Mouse (Mus musculus): ENCODE measurements at regions not wholly inside any gene's neighbourhood (a gene's known extent, or its start where the extent isn't known, plus 50 kb on each side); places are given as distances from the start of the nearest gene placed in this dataset.
"Not testable (repeated sequence)": the region's sequence is repeated elsewhere in the genome, so short reads cannot be mapped to it uniquely, and the experiment has no call there.

GRCm38 (mm10) chr1:94582526-94582925, 530.2 kb upstream of the Pdcd1 start:
- no peak for DNase-seq (ENCODE audit: low read depth, low spot score)

DNA sequence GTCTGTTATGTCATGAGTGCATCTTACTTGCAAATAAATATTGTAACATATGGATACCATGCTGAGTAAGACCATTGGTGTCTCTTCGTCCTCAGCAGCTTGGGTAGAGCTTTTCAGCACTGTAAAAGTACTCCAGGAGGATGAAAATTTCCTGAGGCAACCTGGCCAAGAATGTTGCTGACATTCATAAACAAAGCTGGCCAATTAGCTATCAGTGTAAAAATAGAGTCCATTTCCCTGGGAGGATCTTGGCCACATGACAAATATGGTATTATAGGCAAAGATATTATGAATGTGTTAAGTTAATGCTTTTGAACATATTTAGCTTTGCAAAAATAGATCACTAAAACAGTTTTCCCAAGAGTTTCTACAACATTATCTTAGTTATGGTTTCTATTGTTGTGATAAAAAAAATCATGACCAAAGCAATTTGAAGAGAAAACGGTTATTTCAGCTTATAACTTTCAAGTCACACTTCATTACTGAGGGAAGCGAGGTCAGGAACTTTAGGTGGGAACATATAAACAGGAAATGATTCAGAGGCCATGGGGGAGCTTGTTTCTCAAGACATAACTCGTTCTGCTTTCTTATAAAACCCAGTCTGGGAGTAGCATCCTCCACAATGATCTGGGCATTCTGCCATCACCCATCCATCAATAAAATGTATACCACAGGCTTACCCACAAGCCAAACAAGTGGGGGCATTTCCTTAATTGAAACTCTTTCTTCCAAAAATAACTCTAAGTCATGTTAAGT, 529.5 kb upstream of the Pdcd1 start:
- no peak for DNase-seq (ENCODE audit: low read depth, low spot score)

- DNase-seq (ENCODE audit: low read depth, low spot score), result no peak
Measured at GRCm38 (mm10) chr1:94532773-94533541, 480.6 kb upstream of the Pdcd1 start.

DNA sequence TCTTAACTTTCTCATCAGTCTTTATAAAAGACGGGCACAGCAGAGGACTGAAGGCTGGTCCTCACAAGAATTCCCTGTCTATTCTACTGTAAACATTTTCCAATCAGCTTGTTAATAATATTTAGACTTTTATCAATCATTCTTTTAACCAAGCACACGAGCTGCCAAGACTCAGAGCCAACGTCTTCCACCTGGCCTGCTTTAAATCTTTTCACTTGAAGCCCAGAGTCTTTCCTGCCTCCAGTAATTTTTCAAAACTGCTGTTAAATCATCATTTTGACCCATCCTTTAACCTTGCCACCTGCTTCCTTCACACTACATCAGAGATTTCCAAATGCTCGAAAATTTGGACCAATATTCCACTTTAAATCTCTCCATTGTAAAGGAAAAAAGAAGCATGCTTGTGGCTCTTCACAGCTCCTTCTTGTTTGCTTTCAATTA, 451.7 kb upstream of the Pdcd1 start:
- DNase-seq (ENCODE audit: low read depth, low spot score), result no peak

GRCm38 (mm10) chr1:94503379-94504079, 451.2 kb upstream of the Pdcd1 start:
- no peak for DNase-seq (ENCODE audit: low read depth, low spot score)

DNA sequence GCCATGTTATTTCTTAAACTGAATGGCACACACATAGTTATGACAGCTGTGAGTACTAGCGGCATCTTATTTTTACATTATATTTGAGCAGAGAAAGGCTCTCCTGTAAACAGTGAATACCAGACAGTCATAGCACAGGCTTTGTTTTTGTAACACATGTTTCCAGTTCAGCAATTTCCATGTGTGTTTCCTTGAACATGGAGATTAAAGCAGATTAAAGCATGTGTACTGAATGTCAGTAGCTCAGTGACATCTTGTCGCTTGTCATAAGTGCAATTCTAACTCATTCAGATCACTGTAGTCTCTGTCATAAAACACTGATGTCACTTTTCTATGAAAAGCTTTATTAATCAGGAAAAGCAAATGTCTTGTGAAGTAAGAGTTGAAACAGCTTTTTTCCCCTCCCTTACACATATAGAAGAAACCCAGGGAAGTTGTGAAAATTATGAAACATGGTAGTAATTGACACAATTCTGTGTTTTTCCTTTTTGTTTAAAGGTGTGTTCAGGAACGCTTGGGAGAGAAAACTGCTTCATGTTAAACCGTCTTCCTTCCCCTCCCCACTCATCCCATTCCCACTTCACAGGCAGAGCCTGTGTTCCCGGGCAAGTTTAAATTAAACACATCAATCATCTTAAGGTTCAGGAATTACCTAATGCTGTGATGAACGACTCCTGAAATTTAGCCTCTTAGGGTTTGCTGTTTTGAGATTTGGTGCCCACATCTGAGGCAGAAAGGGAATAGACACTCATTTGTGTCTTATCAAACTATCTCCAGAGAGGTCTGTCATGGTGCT, 449.9 kb upstream of the Pdcd1 start:
- no peak for DNase-seq (ENCODE audit: low read depth, low spot score)

DNA sequence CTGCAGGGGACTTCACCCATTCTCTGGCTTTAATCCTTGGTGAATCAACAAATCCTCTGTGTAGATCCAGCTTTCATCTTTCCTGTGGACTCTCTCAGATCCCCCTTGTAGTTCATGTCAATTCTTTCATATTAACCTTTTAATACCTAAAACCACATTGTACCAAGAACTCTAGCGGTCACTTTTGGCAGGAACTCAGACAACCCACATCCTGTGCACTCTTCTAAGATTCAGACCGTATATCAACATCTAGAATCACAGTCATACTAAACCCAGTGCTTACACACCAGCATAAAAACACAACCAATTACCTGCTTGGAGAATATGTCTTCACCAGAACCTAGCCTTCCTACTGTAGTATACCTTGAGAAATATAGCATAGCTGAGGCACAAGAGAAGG, 444.6 kb upstream of the Pdcd1 start:
- DNase-seq (ENCODE audit: low read depth, low spot score), result no peak

GRCm38 (mm10) chr1:94496341-94496740, 444.0 kb upstream of the Pdcd1 start:
- no peak for DNase-seq (ENCODE audit: low read depth, low spot score)

DNA sequence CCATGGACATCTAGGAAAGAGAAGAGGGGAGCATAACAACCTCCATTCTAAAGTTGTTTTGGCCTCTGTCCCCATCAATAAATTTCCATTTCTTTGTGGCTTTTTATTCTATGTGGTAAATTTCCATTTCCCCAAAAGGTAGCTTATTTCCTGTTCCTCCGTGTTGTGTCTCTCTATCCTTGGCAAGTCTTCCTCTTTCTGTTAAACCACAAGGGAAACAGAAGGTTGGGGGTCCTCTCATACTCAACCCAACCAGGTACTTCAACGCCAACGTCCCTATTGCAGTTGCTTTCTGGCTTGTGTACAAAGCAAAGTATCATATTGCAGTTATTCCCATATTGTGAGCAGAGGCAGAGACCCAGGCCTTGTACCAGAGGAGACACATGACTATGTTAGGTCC, 434.7 kb upstream of the Pdcd1 start:
- no peak for DNase-seq (ENCODE audit: low read depth, low spot score)

- not testable (repeated sequence) for DNase-seq (ENCODE audit: low read depth, low spot score)
Measured at GRCm38 (mm10) chr1:94469834-94470233, 417.5 kb upstream of the Pdcd1 start.

DNA sequence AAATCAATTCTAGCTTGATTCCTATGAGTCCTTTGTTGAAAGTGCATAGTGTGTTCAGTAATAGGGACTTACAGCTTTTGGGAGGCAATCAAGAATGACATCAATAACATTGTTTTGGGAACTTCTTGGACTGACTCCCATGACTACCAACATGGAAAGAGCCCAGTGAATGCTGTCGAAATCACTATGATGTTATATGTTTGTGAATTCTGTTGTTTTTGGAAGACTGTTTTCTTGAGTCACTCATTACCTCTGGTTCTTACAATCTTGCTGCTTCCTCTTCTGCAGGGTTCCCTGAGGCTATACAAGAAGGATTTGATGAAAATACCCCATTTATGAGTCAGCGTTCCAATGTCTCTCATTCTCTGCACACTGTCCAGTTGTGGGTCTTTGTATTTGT, 371.4 kb upstream of the Pdcd1 start:
- DNase-seq (ENCODE audit: low read depth, low spot score), result no peak

DNA sequence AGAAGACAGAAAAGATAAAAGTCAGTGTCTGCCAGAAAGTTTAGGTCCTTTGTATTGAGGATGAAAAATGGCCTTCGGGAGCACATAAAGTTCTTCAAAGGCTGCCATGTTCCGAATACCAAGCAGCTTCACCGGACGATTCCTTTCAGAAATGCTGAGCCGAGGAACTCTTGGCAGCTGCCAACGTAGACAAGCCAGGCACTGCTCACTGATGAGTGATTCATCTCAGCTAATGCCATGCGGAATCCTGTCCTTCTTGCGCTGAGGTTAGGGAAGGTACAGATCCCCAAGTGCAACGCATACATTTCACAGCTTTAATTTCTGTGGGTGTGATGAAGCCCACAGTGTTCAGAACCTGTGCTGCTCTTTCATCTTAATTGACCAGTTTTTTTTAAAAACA, 360.7 kb upstream of the Pdcd1 start:
- DNase-seq (ENCODE audit: low read depth, low spot score), result no peak

DNA sequence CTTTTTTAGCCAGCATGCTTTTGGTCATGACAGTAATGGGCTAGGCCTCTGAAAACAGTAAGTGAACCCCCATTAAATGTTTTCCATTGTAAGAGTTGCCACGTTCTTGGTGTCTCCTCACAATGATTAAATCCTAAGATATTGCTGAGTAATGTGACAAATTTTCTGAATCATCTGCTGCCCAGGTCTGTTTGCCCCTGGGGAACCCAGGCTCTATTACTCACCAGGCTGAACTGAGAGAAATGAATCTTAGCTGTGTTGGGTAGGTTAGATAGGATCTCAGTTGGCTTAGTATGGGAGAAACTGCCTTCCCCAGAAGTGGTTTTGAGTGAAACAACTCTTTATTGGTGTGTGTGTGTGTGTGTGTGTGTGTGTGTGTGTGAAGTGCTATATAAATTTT, 314.3 kb upstream of the Pdcd1 start:
- no peak for DNase-seq (ENCODE audit: low read depth, low spot score)

DNA sequence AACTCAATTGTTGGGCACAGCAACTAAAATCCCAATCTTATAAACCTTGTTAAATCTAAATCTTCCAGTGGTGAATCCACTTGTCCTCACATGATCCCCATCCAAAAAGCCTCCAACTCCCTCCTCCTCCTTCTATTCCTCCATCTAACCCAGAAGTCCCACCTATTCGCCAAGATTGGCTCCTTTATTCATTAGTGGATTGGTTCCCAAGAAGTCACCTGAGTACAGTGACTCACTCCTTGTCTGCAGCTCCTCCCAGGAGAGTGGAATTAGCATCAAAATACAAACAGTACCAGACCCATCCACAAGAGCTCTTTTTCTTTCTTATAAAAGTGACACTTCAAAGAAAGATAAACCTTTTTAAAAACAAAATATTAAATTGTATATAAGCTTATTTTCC, 304.6 kb upstream of the Pdcd1 start:
- DNase-seq (ENCODE audit: low read depth, low spot score), result no peak

GRCm38 (mm10) chr1:94355873-94356272, 303.5 kb upstream of the Pdcd1 start:
- DNase-seq (ENCODE audit: low read depth, low spot score), result no peak

DNA sequence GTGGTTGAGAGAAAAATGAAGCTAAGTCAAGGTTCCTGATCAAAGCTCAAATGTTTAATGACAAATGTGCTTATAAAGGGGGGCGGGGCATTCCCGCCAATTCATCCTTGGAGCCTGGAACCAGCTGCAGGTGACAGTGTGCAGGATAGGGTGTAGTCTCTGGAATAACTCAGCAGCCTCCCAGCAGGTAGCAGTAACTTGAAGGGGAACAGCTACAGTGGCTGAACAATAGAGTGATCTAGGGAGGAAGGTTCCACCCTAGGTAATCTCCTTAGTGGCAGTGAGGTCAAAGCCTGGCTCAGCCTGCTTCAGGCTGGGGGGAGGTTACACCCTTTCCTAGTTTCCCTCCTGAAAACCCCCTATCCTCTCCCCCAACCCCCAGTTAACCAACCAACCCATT, 290.2 kb upstream of the Pdcd1 start:
- no peak for DNase-seq (ENCODE audit: low read depth, low spot score)

DNA sequence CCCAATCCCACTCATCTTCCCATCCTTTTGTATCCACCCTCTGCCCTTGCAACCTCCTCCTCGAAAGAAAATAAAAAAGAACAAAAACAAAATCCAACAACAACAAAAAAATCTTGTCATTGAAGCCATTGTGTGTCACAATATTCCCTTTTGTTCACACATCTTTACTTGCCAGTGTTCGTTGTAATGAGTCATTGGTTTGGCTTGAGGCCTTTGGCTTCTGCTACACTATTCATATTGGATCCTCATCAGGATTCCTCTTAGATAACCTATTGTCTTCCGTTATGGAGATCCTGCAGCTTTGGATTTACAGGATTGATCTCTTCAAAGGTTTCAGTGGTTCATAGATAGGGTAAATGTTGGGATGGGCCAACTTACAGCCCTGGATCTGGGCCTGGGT, 288.9 kb upstream of the Pdcd1 start:
- DNase-seq (ENCODE audit: low read depth, low spot score), result no peak

GRCm38 (mm10) chr1:94318029-94318428, 265.7 kb upstream of the Pdcd1 start:
- no peak for DNase-seq (ENCODE audit: low read depth, low spot score)

DNA sequence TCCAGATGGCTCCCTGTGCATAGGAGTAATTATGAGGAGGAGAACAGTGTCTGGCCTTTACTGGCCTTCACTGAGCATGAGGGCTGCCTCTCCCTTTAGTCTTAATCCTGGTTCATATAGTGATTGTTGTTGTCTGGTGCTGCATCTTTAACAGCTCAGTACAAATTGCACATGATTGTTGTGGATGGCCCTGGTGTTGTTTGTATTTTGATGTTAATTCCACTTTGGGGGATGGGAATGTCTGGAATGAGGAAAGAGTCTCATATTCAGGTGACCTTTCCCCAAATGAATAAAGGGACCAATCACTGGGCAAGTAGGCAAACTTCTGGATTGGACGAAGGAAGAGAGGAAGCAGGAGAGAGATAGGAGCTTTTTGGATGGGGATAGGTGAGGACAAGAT, 246.0 kb upstream of the Pdcd1 start:
- no peak for DNase-seq (ENCODE audit: low read depth, low spot score)

GRCm38 (mm10) chr1:94272569-94272968, 220.2 kb upstream of the Pdcd1 start:
- no peak for DNase-seq (ENCODE audit: low read depth, low spot score)

- no peak for DNase-seq (ENCODE audit: low read depth, low spot score)
Measured at GRCm38 (mm10) chr1:94263313-94263712, 211.0 kb upstream of the Pdcd1 start.

GRCm38 (mm10) chr1:94235426-94235825, 183.1 kb upstream of the Pdcd1 start:
- DNase-seq (ENCODE audit: low read depth, low spot score), result no peak

All from A20 (cell line).